Mouse (Mus musculus) heart, postnatal 36 days (tissue): ENCODE data around the gene Ankdd1b. TPM values are rescaled to one million over a fixed set of nuclear protein-coding genes. Genes with fewer than 3 reads are reported as not detected.

Experiments
- DNase-seq, 2 experiments: peaks; one replicate each; pipeline ENCODE4 v3.0.0; 2021 to 2022
- intact Hi-C: fragments of 180-260 bp; cut with DNase I; formaldehyde crosslinking; loops from one replicate; pipeline ENCODE4 v1.15.1; 2025
- total RNA-seq, 2 experiments: library from RNA; stranded (reverse); gene quantifications; 2 replicates each; pipeline ENCODE4 v1.2.3; 2021

The Ankdd1b gene
- total RNA-seq, result under 1 TPM; 0.42 to 0.57 TPM

GRCm38 (mm10) chr13:96470957-96471356 is at the start of gene Ankdd1b:
Ankdd1b (minus strand) TSS chr13:96471198.
- DNase-seq, result no peak
- intact Hi-C loops, result no loop called here

- no peak for DNase-seq
- intact Hi-C loops, result no loop called here
Measured at GRCm38 (mm10) chr13:96517335-96517734, 46.3 kb upstream of the Ankdd1b start.

GRCm38 (mm10) chr13:96516249-96516648 is 45.3 kb upstream of the Ankdd1b start:
- intact Hi-C loops, result no loop called here
- DNase-seq, result no peak

- no peak for DNase-seq
- intact Hi-C loops, result loop anchor here (5.0 kb wide), 1 partner anchor 67 kb away; no protein-coding TSS in a partner anchor
Measured at GRCm38 (mm10) chr13:96514154-96514942, 43.4 kb upstream of the Ankdd1b start.

- intact Hi-C loops, result loop anchor here (5.0 kb wide), 1 partner anchor 65 kb away; no protein-coding TSS in a partner anchor
- peak in 1 of 2 experiments; percentile 21 for DNase-seq
Measured at GRCm38 (mm10) chr13:96511893-96512292, 40.9 kb upstream of the Ankdd1b start.

GRCm38 (mm10) chr13:96511262-96511661 is 40.3 kb upstream of the Ankdd1b start:
- intact Hi-C loops, result loop anchor here (5.0 kb wide), 1 partner anchor 64 kb away; no protein-coding TSS in a partner anchor
- no peak for DNase-seq

- peak; percentile 39 to 40 for DNase-seq
- intact Hi-C loops, result loop anchor here (5.0 kb wide), 1 partner anchor 63 kb away; no protein-coding TSS in a partner anchor
Measured at GRCm38 (mm10) chr13:96510635-96511034, 39.6 kb upstream of the Ankdd1b start.

- no peak for DNase-seq
- intact Hi-C loops, result no loop called here
Measured at GRCm38 (mm10) chr13:96507541-96507940, 36.5 kb upstream of the Ankdd1b start.

- intact Hi-C loops, result no loop called here
- DNase-seq, result no peak
Measured at GRCm38 (mm10) chr13:96506313-96506712, 35.3 kb upstream of the Ankdd1b start.

GRCm38 (mm10) chr13:96505661-96506060 is 34.7 kb upstream of the Ankdd1b start:
- no peak for DNase-seq
- intact Hi-C loops, result no loop called here

- intact Hi-C loops, result no loop called here
- DNase-seq, result no peak
Measured at GRCm38 (mm10) chr13:96499891-96500290, 28.9 kb upstream of the Ankdd1b start.

GRCm38 (mm10) chr13:96496630-96497029 is 25.6 kb upstream of the Ankdd1b start:
- no peak for DNase-seq
- intact Hi-C loops, result no loop called here

GRCm38 (mm10) chr13:96490433-96490832 is 19.4 kb upstream of the Ankdd1b start, which contains the start of gene Gm17622:
Gm17622 (plus strand) TSS chr13:96490733.
- intact Hi-C loops, result no loop called here
- DNase-seq, result no peak

- intact Hi-C loops, result no loop called here
- no peak for DNase-seq
Measured at GRCm38 (mm10) chr13:96487968-96488367, 17.0 kb upstream of the Ankdd1b start.

GRCm38 (mm10) chr13:96487230-96487629 is 16.2 kb upstream of the Ankdd1b start:
- no peak for DNase-seq
- intact Hi-C loops, result no loop called here

- intact Hi-C loops, result no loop called here
- DNase-seq, result no peak
Measured at GRCm38 (mm10) chr13:96478991-96479390, 8.0 kb upstream of the Ankdd1b start.

GRCm38 (mm10) chr13:96477226-96477625 is 6.2 kb upstream of the Ankdd1b start:
- DNase-seq, result no peak
- intact Hi-C loops, result no loop called here

GRCm38 (mm10) chr13:96470556-96470955 is 442 bp downstream of the Ankdd1b start:
- DNase-seq, result no peak
- intact Hi-C loops, result no loop called here

GRCm38 (mm10) chr13:96468678-96469077 is 2.3 kb downstream of the Ankdd1b start:
- intact Hi-C loops, result no loop called here

GRCm38 (mm10) chr13:96465315-96465714 is 5.7 kb downstream of the Ankdd1b start:
- no peak for DNase-seq
- intact Hi-C loops, result no loop called here

More at GRCm38 (mm10) chr13:96468678-96469077, 2.3 kb downstream of the Ankdd1b start:
- no peak for DNase-seq

- intact Hi-C loops, result no loop called here
- DNase-seq, result no peak
Measured at GRCm38 (mm10) chr13:96462644-96463043, 8.4 kb downstream of the Ankdd1b start.

GRCm38 (mm10) chr13:96458606-96459005 is 12.4 kb downstream of the Ankdd1b start:
- intact Hi-C loops, result no loop called here
- no peak for DNase-seq
